Mouse (Mus musculus) bone marrow, adult 2 months (tissue): ENCODE measurements around the gene Kctd17.

Experiments used
- CTCF ChIP-seq: fragments of 200-500 bp; IDR thresholded peaks from 2 replicates; pipeline ENCODE4 v1.5.1; 2011; ENCODE audit warnings: low read length, control low read depth; ENCODE audit not compliant: control insufficient read depth, insufficient read depth
- POLR2A ChIP-seq: fragments of 200-500 bp; IDR thresholded peaks from 2 replicates; pipeline ENCODE4 v1.6.1; 2011; ENCODE audit warnings: low read depth, mild to moderate bottlenecking, control low read depth, low read length, borderline replicate concordance; ENCODE audit not compliant: control insufficient read depth

GRCm38 (mm10) chr15:78487066-78487465 is 58.7 kb downstream of the Kctd17 start:
- no peak for TF ChIP-seq CTCF
- TF ChIP-seq POLR2A, result no peak
